Mouse (Mus musculus) stomach, embryonic 15.5 days (tissue): ENCODE measurements around the gene Ak1. TPM values are rescaled to one million over a fixed set of nuclear protein-coding genes. Genes with fewer than 3 reads are reported as not detected.

Experiments
- ATAC-seq: fragments of 200-750 bp; cut with Nextera tagmentation; 2 replicates; pipeline ENCODE4 v1.8.0; 2017; ENCODE audit warnings: low read depth, moderate number of reproducible peaks, moderate TSS enrichment; ENCODE audit not compliant: insufficient read depth, low FRiP score
- H3K27ac ChIP-seq: fragments of 300-500 bp; sonication (generic); 2 replicates; pipeline ENCODE4 v1.5.1; 2015; ENCODE audit warnings: mild to moderate bottlenecking, inconsistent platforms
- H3K27me3 ChIP-seq: fragments of 300-500 bp; sonication (generic); replicated peaks from 2 replicates; pipeline ENCODE4 v1.6.1; 2015; ENCODE audit warnings: inconsistent platforms
- H3K36me3 ChIP-seq: fragments of 300-500 bp; sonication (generic); 2 replicates; pipeline ENCODE4 v1.6.1; 2015; ENCODE audit warnings: inconsistent platforms
- H3K4me1 ChIP-seq: fragments of 300-500 bp; sonication (generic); 2 replicates; pipeline ENCODE4 v1.6.1; 2015; ENCODE audit warnings: inconsistent platforms
- H3K4me2 ChIP-seq: fragments of 300-500 bp; sonication (generic); 2 replicates; pipeline ENCODE4 v1.6.1; 2015; ENCODE audit warnings: mild to moderate bottlenecking, inconsistent platforms
- H3K4me3 ChIP-seq: fragments of 300-500 bp; sonication (generic); replicated peaks from 2 replicates; pipeline ENCODE4 v1.5.1; 2015; ENCODE audit warnings: inconsistent platforms
- H3K9ac ChIP-seq: fragments of 300-500 bp; sonication (generic); 2 replicates; pipeline ENCODE4 v1.6.1; 2015; ENCODE audit warnings: inconsistent platforms
- H3K9me3 ChIP-seq: fragments of 300-500 bp; sonication (generic); 2 replicates; pipeline ENCODE4 v1.6.1; 2016; ENCODE audit warnings: inconsistent platforms
- WGBS: fragments of 180-500 bp; shearing (Covaris S2); methylation state at CpG from one replicate; pipeline ENCODE4 v1.1.7; 2015; 5-methylcytosine and 5-hydroxymethylcytosine counted together
- polyA plus RNA-seq: library from polyadenylated mRNA; unstranded; fragments of >200 nt; fragmentation: Nextera tagmentation; extraction: Ambion mirVana; gene quantifications from 2 replicates; pipeline ENCODE4 v1.2.1, GENCODE M21; 2015

The Ak1 gene
- polyA plus RNA-seq, 1 experiment from 2014 or later, result 21.8 TPM

GRCm38 (mm10) chr2:32618051-32618450 is 3.5 kb upstream of the Ak1 start:
- no peak for ATAC-seq
- H3K27me3 ChIP-seq, result no peaks in the 10 kb centered on the region
- H3K4me3 ChIP-seq, result no peak overlapping the region
- no peaks in the 10 kb centered on the region for H3K9me3 ChIP-seq
- H3K27ac ChIP-seq, result no peak overlapping the region
- peaks cover 32% of the 10 kb centered on the region for H3K4me1 ChIP-seq
- H3K9ac ChIP-seq, result no peak overlapping the region
- H3K4me2 ChIP-seq, result no peak overlapping the region
- 85% methylated on average over 9 of the region's 9 CpGs for WGBS
- peaks cover 15% of the 10 kb centered on the region; the same call in 1 of the 2 replicates for H3K36me3 ChIP-seq

- no peak overlapping the region for H3K9ac ChIP-seq
- WGBS, result 13% methylated on average over 4 of the region's 4 CpGs
- H3K4me2 ChIP-seq, result peak overlapping the region; percentile 10; the same call in 1 of the 2 replicates
- H3K27ac ChIP-seq, result peak overlapping the region; percentile 86
- H3K4me1 ChIP-seq, result peaks cover 53% of the 10 kb centered on the region
- no peaks in the 10 kb centered on the region for H3K9me3 ChIP-seq
- no peaks in the 10 kb centered on the region for H3K27me3 ChIP-seq
- ATAC-seq, result peak; percentile 67
- H3K4me3 ChIP-seq, result no peak overlapping the region
- H3K36me3 ChIP-seq, result peaks cover 9% of the 10 kb centered on the region; the same call in 1 of the 2 replicates
Measured at GRCm38 (mm10) chr2:32620682-32621516, 659 bp upstream of the Ak1 start.

- ATAC-seq, result no peak
- Histone ChIP-seq H3K4me2 (no peak overlapping the region), H3K9me3 (no peaks in the 10 kb centered on the region), H3K4me3 (no peak overlapping the region), H3K27me3 (no peaks in the 10 kb centered on the region), H3K36me3 (no peaks in the 10 kb centered on the region), H3K9ac (no peak overlapping the region), H3K4me1 (peaks cover 74% of the 10 kb centered on the region), H3K27ac (peak overlapping the region; percentile 37)
- 78% methylated on average over 5 of the region's 5 CpGs for WGBS
Measured at GRCm38 (mm10) chr2:32624111-32624748, 2.7 kb downstream of the Ak1 start.

GRCm38 (mm10) chr2:32625212-32625872 is 3.8 kb downstream of the Ak1 start:
- Histone ChIP-seq H3K36me3 (no peaks in the 10 kb centered on the region), H3K9ac (no peak overlapping the region), H3K27ac (peak overlapping the region; percentile 57), H3K4me1 (peaks cover 68% of the 10 kb centered on the region), H3K4me3 (peak overlapping the region; percentile 20), H3K4me2 (peak overlapping the region; percentile 50), H3K9me3 (no peaks in the 10 kb centered on the region), H3K27me3 (no peaks in the 10 kb centered on the region)
- WGBS, result 3% methylated on average over 13 of the region's 13 CpGs
- ATAC-seq, result 0 out of 2 replicates have a peak, but pooled peaks have one; percentile 8

GRCm38 (mm10) chr2:32625873-32626694 is 4.5 kb downstream of the Ak1 start:
- Histone ChIP-seq H3K9me3 (no peaks in the 10 kb centered on the region), H3K36me3 (no peaks in the 10 kb centered on the region), H3K4me3 (no peak overlapping the region), H3K4me1 (peaks cover 61% of the 10 kb centered on the region), H3K4me2 (peak overlapping the region; percentile 50), H3K9ac (no peak overlapping the region), H3K27ac (peak overlapping the region; percentile 57), H3K27me3 (no peaks in the 10 kb centered on the region)
- ATAC-seq, result no peak
- WGBS, result 30% methylated on average over 5 of the region's 5 CpGs

- H3K4me3 ChIP-seq, result no peak overlapping the region
- no peak overlapping the region for H3K9ac ChIP-seq
- no peaks in the 10 kb centered on the region for H3K27me3 ChIP-seq
- H3K27ac ChIP-seq, result 0 out of 2 replicates have a peak overlapping the region, but pooled peaks have one; percentile 1
- ATAC-seq, result no peak
- H3K9me3 ChIP-seq, result no peaks in the 10 kb centered on the region
- no peak overlapping the region for H3K4me2 ChIP-seq
- no peaks in the 10 kb centered on the region for H3K36me3 ChIP-seq
- 58% methylated on average over 20 of the region's 20 CpGs for WGBS
- peaks cover 54% of the 10 kb centered on the region for H3K4me1 ChIP-seq
Measured at GRCm38 (mm10) chr2:32627266-32628043, 5.9 kb downstream of the Ak1 start.

- Histone ChIP-seq H3K4me2 (no peak overlapping the region), H3K27me3 (no peaks in the 10 kb centered on the region), H3K27ac (peak overlapping the region; percentile 65; the same call in 1 of the 2 replicates), H3K4me1 (peaks cover 54% of the 10 kb centered on the region), H3K9ac (no peak overlapping the region), H3K4me3 (no peak overlapping the region), H3K9me3 (no peaks in the 10 kb centered on the region), H3K36me3 (no peaks in the 10 kb centered on the region)
- 67% methylated on average over 4 of the region's 4 CpGs for whole genome bisulfite sequencing
- no peak for ATAC-seq
Measured at GRCm38 (mm10) chr2:32628044-32628550, 6.5 kb downstream of the Ak1 start.

GRCm38 (mm10) chr2:32628729-32629128 is 7.2 kb downstream of the Ak1 start:
- Histone ChIP-seq H3K27me3 (no peaks in the 10 kb centered on the region), H3K4me1 (peaks cover 54% of the 10 kb centered on the region), H3K4me3 (no peak overlapping the region), H3K27ac (peak overlapping the region; percentile 65; the same call in 1 of the 2 replicates), H3K36me3 (no peaks in the 10 kb centered on the region), H3K9ac (no peak overlapping the region), H3K4me2 (no peak overlapping the region), H3K9me3 (no peaks in the 10 kb centered on the region)
- ATAC-seq, result no peak
- 50% methylated on average over 5 of the region's 5 CpGs for WGBS

GRCm38 (mm10) chr2:32629276-32629976 is 7.9 kb downstream of the Ak1 start:
- H3K4me3 ChIP-seq, result no peak overlapping the region
- 0 out of 2 replicates have a peak overlapping the region, but pooled peaks have one; percentile 12 for H3K9ac ChIP-seq
- ATAC-seq, result no peak
- no peak overlapping the region for H3K4me2 ChIP-seq
- H3K4me1 ChIP-seq, result peaks cover 49% of the 10 kb centered on the region
- no peak overlapping the region for H3K27ac ChIP-seq
- H3K36me3 ChIP-seq, result no peaks in the 10 kb centered on the region
- H3K9me3 ChIP-seq, result no peaks in the 10 kb centered on the region
- H3K27me3 ChIP-seq, result no peaks in the 10 kb centered on the region
- 47% methylated on average over 9 of the region's 9 CpGs for WGBS

GRCm38 (mm10) chr2:32630036-32630435 is 8.5 kb downstream of the Ak1 start:
- H3K4me1 ChIP-seq, result peaks cover 42% of the 10 kb centered on the region
- H3K36me3 ChIP-seq, result no peaks in the 10 kb centered on the region
- no peak overlapping the region for H3K27ac ChIP-seq
- no peak for ATAC-seq
- no peaks in the 10 kb centered on the region for H3K9me3 ChIP-seq
- WGBS, result 81% methylated on average over 7 of the region's 9 CpGs
- no peaks in the 10 kb centered on the region for H3K27me3 ChIP-seq
- H3K4me3 ChIP-seq, result no peak overlapping the region
- no peak overlapping the region for H3K4me2 ChIP-seq
- H3K9ac ChIP-seq, result no peak overlapping the region
